Mouse (Mus musculus): ENCODE data around the gene Taar9.
"Not testable (repeated sequence)": the region's sequence is repeated elsewhere in the genome, so short reads cannot be mapped to it uniquely, and the experiment has no call there.

Gene Taar9

DNA sequence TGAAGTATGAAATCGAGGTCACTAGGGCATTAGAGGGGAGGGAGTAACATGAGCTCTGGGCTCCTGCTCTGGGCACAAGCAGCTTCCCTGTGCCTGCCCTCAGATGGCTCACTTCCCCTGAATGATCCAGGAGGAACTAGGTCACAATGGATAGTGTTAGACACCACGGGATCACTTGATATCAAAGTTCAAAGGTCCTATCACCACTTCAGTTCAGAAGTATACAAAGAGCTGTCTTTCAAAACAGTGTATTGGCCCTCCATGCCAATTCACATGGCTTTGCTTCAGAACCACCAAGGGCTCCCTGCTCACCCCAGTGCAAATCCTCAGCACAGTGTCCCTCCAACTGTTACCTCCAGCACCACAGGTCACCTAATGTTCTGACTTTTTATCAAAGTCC is 34.6 kb downstream of the Taar9 start:
- not testable (repeated sequence) for DNase-seq

DNA sequence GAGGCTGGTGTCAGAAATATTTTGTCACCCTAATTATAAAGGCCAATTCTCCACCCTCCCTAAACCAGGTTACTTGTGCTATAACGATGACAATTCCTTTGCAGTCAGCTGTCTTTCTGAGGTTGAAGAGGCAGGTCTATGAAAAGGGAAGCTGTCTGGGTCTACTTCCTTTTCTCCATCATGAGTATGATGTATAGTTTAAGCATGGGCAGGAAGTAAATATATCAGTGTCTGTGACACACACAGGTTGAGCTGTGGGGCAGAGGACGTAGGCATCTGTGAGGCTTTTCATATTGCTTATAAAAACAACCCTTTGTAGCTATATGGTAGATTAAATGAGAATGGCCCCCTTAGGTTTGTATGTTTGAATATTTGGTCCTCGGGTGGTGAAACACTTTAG is 50.3 kb downstream of the Taar9 start:
- no peak for DNase-seq
